Mouse (Mus musculus): ENCODE measurements around the gene Crebzf. TPM values are rescaled to one million over a fixed set of nuclear protein-coding genes. Genes with fewer than 3 reads are reported as not detected.

Gene Crebzf
- total and polyA plus RNA-seq, 3 experiments = 51.8 to 102 (median 74.0) TPM

- no peak overlapping the region for H3K27ac ChIP-seq (ENCODE audit: insufficient read depth, low read depth)
- no peak overlapping the region for H3K4me3 ChIP-seq (replicated peaks in 1 of 3; ENCODE audit: low read depth in 2 of 3, low read length in 2 of 3, poor library complexity in 1 of 3)
- no peak overlapping the region for H3K4me2 ChIP-seq (ENCODE audit: insufficient read depth, low read depth, poor library complexity, severe bottlenecking)
- H3K27me3 ChIP-seq (replicated peaks) = no peaks in the 10 kb centered on the region
- in situ Hi-C loops (cut with MboI; ENCODE audit: low pct_ligation_motif_present, low pct_unique_long_range_greater_than_20kb, low sequenced_read_pairs) (loop anchor here (10.0 kb wide), 1 partner anchor 125 kb away; no protein-coding TSS in a partner anchor), dilution Hi-C loops (cut with MboI; ENCODE audit: extremely low pct_ligation_motif_present, extremely low pct_unique_long_range_greater_than_20kb, low sequenced_read_pairs) (no loop called here)
- no peak overlapping the region for H3K9ac ChIP-seq (ENCODE audit: insufficient read depth, low read depth)
- no peaks in the 10 kb centered on the region for H3K79me2 ChIP-seq (replicated peaks; ENCODE audit: control insufficient read depth, extremely low read depth, insufficient read depth, poor library complexity, severe bottlenecking)
- no peaks in the 10 kb centered on the region for H3K4me1 ChIP-seq (ENCODE audit: control insufficient read depth in 1 of 2, insufficient read depth in 2 of 2)
- DNase-seq (ENCODE audit: extremely low read depth) = peak; percentile 69
- no peaks in the 10 kb centered on the region for H3K36me3 ChIP-seq (replicated peaks in 1 of 2; ENCODE audit: control insufficient read depth in 1 of 2, insufficient read depth in 1 of 2, low read length in 1 of 2)
- H3K9me3 ChIP-seq (replicated peaks; ENCODE audit: low read length) = no peaks in the 10 kb centered on the region
- TF ChIP-seq SMC3 (IDR thresholded peaks at IDR 0.05; ENCODE audit: low read depth, low read length) (peak; percentile 90), CTCF (conservative IDR thresholded peaks at IDR 0.05 in 1 of 2, IDR thresholded peaks at IDR 0.05 in 1 of 2; ENCODE audit: low read depth in 2 of 2, low read length in 2 of 2) (peak; percentile 64 to 96), PAX5 (IDR thresholded peaks at IDR 0.05; ENCODE audit: low read length) (no peak), ETS1 (conservative IDR thresholded peaks at IDR 0.05; ENCODE audit: low read depth, low read length) (no peak), KAT2A (IDR thresholded peaks at IDR 0.05; ENCODE audit: insufficient replicate concordance, low read length) (no peak), POLR2A (IDR thresholded peaks at IDR 0.05; ENCODE audit: low read depth, low read length) (no peak), ELF1 (IDR thresholded peaks at IDR 0.05; ENCODE audit: low read depth, low read length) (0 out of 2 replicates have a peak, but pooled peaks have one; percentile 21), NRF1 (IDR thresholded peaks at IDR 0.05; ENCODE audit: low read depth, low read length) (no peak), CHD2 (IDR thresholded peaks at IDR 0.05; ENCODE audit: low read length) (no peak), EP300 (IDR thresholded peaks at IDR 0.05; ENCODE audit: low read length) (0 out of 2 replicates have a peak, but pooled peaks have one; percentile 10), ZNF384 (IDR thresholded peaks at IDR 0.05; ENCODE audit: low read depth, low read length) (peak; percentile 24; the same call in 1 of the 2 replicates), MAX (IDR thresholded peaks at IDR 0.05; ENCODE audit: low read length) (peak; percentile 45; the same call in 1 of the 2 replicates), JUND (conservative IDR thresholded peaks at IDR 0.05; ENCODE audit: low read depth, low read length) (peak; percentile 44; the same call in 1 of the 2 replicates), IRF4 (IDR thresholded peaks at IDR 0.05; ENCODE audit: low read depth, low read length) (peak; percentile 51; the same call in 1 of the 2 replicates), NELFE (IDR thresholded peaks at IDR 0.05; ENCODE audit: low read depth, low read length) (peak; percentile 63; the same call in 1 of the 2 replicates), E2F4 (IDR thresholded peaks at IDR 0.05; ENCODE audit: insufficient replicate concordance, low read depth, low read length) (no peak), ZMIZ1 (IDR thresholded peaks at IDR 0.05; ENCODE audit: low read depth, low read length) (no peak), UBTF (IDR thresholded peaks at IDR 0.05; ENCODE audit: low read depth, low read length) (no peak), MAFK (IDR thresholded peaks at IDR 0.05; ENCODE audit: insufficient replicate concordance, low read length) (no peak), ZKSCAN1 (IDR thresholded peaks at IDR 0.05; ENCODE audit: borderline replicate concordance, low read depth, low read length) (no peak), ZC3H11A (IDR thresholded peaks at IDR 0.05; ENCODE audit: low read depth, low read length) (peak; percentile 86), RAD21 (IDR thresholded peaks at IDR 0.05; ENCODE audit: low read depth, low read length) (no peak; the same call in none of the 2 replicates), RCOR1 (conservative IDR thresholded peaks at IDR 0.05; ENCODE audit: low read depth, low read length) (no peak), USF1 (IDR thresholded peaks at IDR 0.05; ENCODE audit: low read depth, low read length) (no peak), MYC (IDR thresholded peaks at IDR 0.05; ENCODE audit: low read depth, low read length) (peak; percentile 53; the same call in 1 of the 2 replicates), POLR2AphosphoS2 (IDR thresholded peaks at IDR 0.05; ENCODE audit: low read depth, low read length) (no peak), MAZ (IDR thresholded peaks at IDR 0.05; ENCODE audit: low read depth, low read length) (0 out of 2 replicates have a peak, but pooled peaks have one; percentile 54), HCFC1 (IDR thresholded peaks at IDR 0.05; ENCODE audit: low read depth, low read length) (no peak), USF2 (conservative IDR thresholded peaks at IDR 0.05; ENCODE audit: low read depth, low read length) (no peak), TBP (conservative IDR thresholded peaks at IDR 0.05; ENCODE audit: low read depth, low read length) (no peak), GABPA (IDR thresholded peaks at IDR 0.05; ENCODE audit: insufficient replicate concordance, low read depth, low read length) (no peak), CHD1 (IDR thresholded peaks at IDR 0.05; ENCODE audit: low read depth, low read length) (no peak), TCF12 (IDR thresholded peaks at IDR 0.05; ENCODE audit: low read depth, low read length) (0 out of 2 replicates have a peak, but pooled peaks have one; percentile 38), BHLHE40 (IDR thresholded peaks at IDR 0.05; ENCODE audit: low read depth, low read length) (0 out of 2 replicates have a peak, but pooled peaks have one; percentile 32), JUN (IDR thresholded peaks at IDR 0.05; ENCODE audit: insufficient read depth, low read depth, low read length) (peak; percentile 21; the same call in 1 of the 2 replicates), MXI1 (IDR thresholded peaks at IDR 0.05; ENCODE audit: low read depth, low read length) (no peak), MEF2A (IDR thresholded peaks at IDR 0.05; ENCODE audit: borderline replicate concordance, low read depth, low read length) (no peak), SIN3A (IDR thresholded peaks at IDR 0.05; ENCODE audit: low read length) (0 out of 2 replicates have a peak, but pooled peaks have one; percentile 34)
Observed at GRCm38 (mm10) chr7:90409934-90410333, 32.6 kb upstream of the Crebzf start.
